Mouse (Mus musculus): ENCODE data around the gene Pfkfb3. TPM values are rescaled to one million over a fixed set of nuclear protein-coding genes. Genes with fewer than 3 reads are reported as not detected.
A peak's percentile ranks its signal among the peaks of the same experiment; 100 is the strongest.

Gene Pfkfb3
- polyA plus RNA-seq (2015; fragmentation: Nextera tagmentation; extraction: Ambion mirVana): 14.5 and 16.2 TPM in 2 replicates

DNA sequence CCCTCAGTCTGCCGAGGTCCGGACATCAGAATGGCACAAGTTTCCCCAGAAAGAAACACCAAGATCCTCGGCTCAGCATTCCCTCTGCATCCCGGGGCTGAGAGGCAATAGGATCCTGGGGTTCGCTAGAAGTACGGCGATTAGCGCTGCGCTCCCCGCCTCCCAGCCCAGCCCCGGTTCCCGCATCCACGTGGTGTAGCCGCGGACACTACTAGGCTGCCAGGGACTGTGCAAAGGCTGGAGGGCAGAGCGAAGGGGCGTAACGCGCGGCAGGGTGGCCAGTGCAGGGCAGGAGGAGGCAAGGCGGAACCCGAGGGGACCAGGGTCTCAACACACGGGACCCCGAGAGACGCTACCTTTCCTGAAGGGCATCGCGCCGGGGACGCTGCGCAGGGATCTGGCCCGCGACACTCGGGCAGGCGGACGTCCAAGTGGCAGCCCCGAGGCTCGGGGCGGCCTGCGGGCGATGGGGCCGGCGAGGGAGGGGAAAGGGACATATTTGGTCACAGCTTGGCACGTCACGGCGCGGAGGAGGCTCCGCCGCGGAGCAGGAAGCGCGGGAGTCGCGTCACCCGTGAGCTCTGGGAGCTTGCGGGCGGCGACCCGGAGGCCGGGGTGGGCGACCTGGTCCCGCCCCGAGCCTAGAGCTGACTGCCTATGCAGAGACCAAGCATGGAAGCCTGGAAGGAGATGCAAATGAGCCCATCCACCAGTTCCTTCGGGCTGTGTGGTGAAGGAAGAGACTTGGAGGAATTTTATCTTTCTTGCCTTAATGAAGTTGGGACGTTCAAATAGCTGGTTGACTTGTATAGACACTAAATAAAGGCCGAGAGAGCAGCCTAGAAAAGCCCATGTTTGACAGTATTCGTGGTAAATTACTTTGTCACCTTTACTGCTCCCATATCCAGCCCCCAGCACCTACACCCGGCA, at the start of gene Pfkfb3:
Gene Pfkfb3, minus strand, starts transcription at position 607 of the 930 bp plus-strand sequence.
- peak within 1 kb of the TSS; percentile 70 for H3K4me3 ChIP-seq (ENCODE audit: low read length)
- ATAC-seq: peak; percentile 87
- H3K4me2 ChIP-seq (ENCODE audit: low read depth, low read length): peak within 1 kb of the TSS; percentile 92
- H3K36me3 ChIP-seq (ENCODE audit: control insufficient read depth, insufficient read depth, low read length): no peaks in the 10 kb centered on the region
- peaks cover 3% of the 10 kb centered on the region; the same call in 1 of the 2 replicates for H3K27me3 ChIP-seq (replicated peaks; ENCODE audit: control insufficient read depth, insufficient read depth, low read length)
- H3K4me1 ChIP-seq (ENCODE audit: control insufficient read depth, insufficient read depth, low read length): peaks cover 11% of the 10 kb centered on the region
- H3K27ac ChIP-seq (ENCODE audit: low read length): no peak within 1 kb of the TSS
- no peaks in the 10 kb centered on the region for H3K9me3 ChIP-seq (ENCODE audit: control insufficient read depth, low read length)
- 2% methylated on average over 67 of the region's 67 CpGs for WGBS
- peak within 1 kb of the TSS; percentile 69 for H3K9ac ChIP-seq (ENCODE audit: low read depth, low read length)

GRCm38 (mm10) chr2:11602506-11603489, 48.9 kb upstream of the Pfkfb3 start:
- Histone ChIP-seq H3K4me3 (ENCODE audit: low read length) (peak overlapping the region; percentile 90), H3K27ac (ENCODE audit: low read length) (peak overlapping the region; percentile 47), H3K9me3 (ENCODE audit: control insufficient read depth, low read length) (no peaks in the 10 kb centered on the region), H3K27me3 (replicated peaks; ENCODE audit: control insufficient read depth, insufficient read depth, low read length) (no peaks in the 10 kb centered on the region), H3K36me3 (ENCODE audit: control insufficient read depth, insufficient read depth, low read length) (0 out of 2 replicates have a peak, but pooled peaks cover 2% of the 10 kb centered on the region), H3K4me2 (ENCODE audit: low read depth, low read length) (peak overlapping the region; percentile 81), H3K4me1 (ENCODE audit: control insufficient read depth, insufficient read depth, low read length) (peaks cover 8% of the 10 kb centered on the region), H3K9ac (ENCODE audit: low read depth, low read length) (peak overlapping the region; percentile 97)
- under 1% methylated on average over 78 of the region's 78 CpGs for WGBS
- peak; percentile 99 for ATAC-seq

GRCm38 (mm10) chr2:11601795-11602194, 47.9 kb upstream of the Pfkfb3 start:
- Histone ChIP-seq H3K9ac (ENCODE audit: low read depth, low read length) (peak overlapping the region; percentile 97), H3K4me3 (ENCODE audit: low read length) (peak overlapping the region; percentile 90), H3K27ac (ENCODE audit: low read length) (no peak overlapping the region), H3K4me2 (ENCODE audit: low read depth, low read length) (peak overlapping the region; percentile 81), H3K9me3 (ENCODE audit: control insufficient read depth, low read length) (no peaks in the 10 kb centered on the region), H3K27me3 (replicated peaks; ENCODE audit: control insufficient read depth, insufficient read depth, low read length) (no peaks in the 10 kb centered on the region), H3K36me3 (ENCODE audit: control insufficient read depth, insufficient read depth, low read length) (peaks cover 6% of the 10 kb centered on the region; the same call in 1 of the 2 replicates), H3K4me1 (ENCODE audit: control insufficient read depth, insufficient read depth, low read length) (peaks cover 8% of the 10 kb centered on the region)
- no peak for ATAC-seq
- 76% methylated on average over 6 of the region's 6 CpGs for WGBS

DNA sequence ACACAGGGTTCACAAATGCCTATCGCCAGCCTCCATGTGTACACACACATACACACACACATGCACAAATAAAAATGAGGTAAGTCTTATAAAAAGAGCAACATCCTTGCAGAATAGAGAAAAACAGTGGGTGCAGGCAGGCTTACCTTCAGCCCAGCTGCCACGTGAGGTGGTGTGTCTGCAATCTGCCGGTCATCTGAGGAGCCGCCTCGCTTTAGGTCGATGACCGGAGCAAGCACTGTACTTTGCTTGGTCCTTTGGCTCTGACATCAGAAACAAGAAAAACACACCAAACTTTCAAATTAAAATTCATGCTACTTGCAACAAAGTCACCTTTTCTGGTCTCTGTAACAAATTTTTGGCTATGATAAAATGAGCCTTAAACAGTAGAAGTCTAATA, 44.0 kb upstream of the Pfkfb3 start:
- Histone ChIP-seq H3K4me1 (ENCODE audit: control insufficient read depth, insufficient read depth, low read length) (peaks cover 8% of the 10 kb centered on the region), H3K9me3 (ENCODE audit: control insufficient read depth, low read length) (no peaks in the 10 kb centered on the region), H3K36me3 (ENCODE audit: control insufficient read depth, insufficient read depth, low read length) (peaks cover 10% of the 10 kb centered on the region), H3K9ac (ENCODE audit: low read depth, low read length) (no peak overlapping the region), H3K4me3 (ENCODE audit: low read length) (no peak overlapping the region), H3K4me2 (ENCODE audit: low read depth, low read length) (no peak overlapping the region), H3K27ac (ENCODE audit: low read length) (no peak overlapping the region), H3K27me3 (replicated peaks; ENCODE audit: control insufficient read depth, insufficient read depth, low read length) (no peaks in the 10 kb centered on the region)
- no peak for ATAC-seq
- WGBS: 96% methylated on average over 7 of the region's 7 CpGs

- no peak for ATAC-seq
- peaks cover 3% of the 10 kb centered on the region for H3K4me1 ChIP-seq (ENCODE audit: control insufficient read depth, insufficient read depth, low read length)
- H3K27me3 ChIP-seq (replicated peaks; ENCODE audit: control insufficient read depth, insufficient read depth, low read length): no peaks in the 10 kb centered on the region
- WGBS: 85% methylated on average over 2 of the region's 2 CpGs
- no peak overlapping the region for H3K9ac ChIP-seq (ENCODE audit: low read depth, low read length)
- H3K27ac ChIP-seq (ENCODE audit: low read length): no peak overlapping the region
- H3K4me3 ChIP-seq (ENCODE audit: low read length): no peak overlapping the region
- no peaks in the 10 kb centered on the region for H3K9me3 ChIP-seq (ENCODE audit: control insufficient read depth, low read length)
- H3K4me2 ChIP-seq (ENCODE audit: low read depth, low read length): no peak overlapping the region
- H3K36me3 ChIP-seq (ENCODE audit: control insufficient read depth, insufficient read depth, low read length): peaks cover 21% of the 10 kb centered on the region
Measured at GRCm38 (mm10) chr2:11596690-11597089, 42.8 kb upstream of the Pfkfb3 start.

- peaks cover 34% of the 10 kb centered on the region for H3K36me3 ChIP-seq (ENCODE audit: control insufficient read depth, insufficient read depth, low read length)
- no peaks in the 10 kb centered on the region for H3K4me1 ChIP-seq (ENCODE audit: control insufficient read depth, insufficient read depth, low read length)
- H3K27me3 ChIP-seq (replicated peaks; ENCODE audit: control insufficient read depth, insufficient read depth, low read length): no peaks in the 10 kb centered on the region
- H3K27ac ChIP-seq (ENCODE audit: low read length): no peak overlapping the region
- WGBS: 90% methylated on average over 4 of the region's 4 CpGs
- no peak overlapping the region for H3K4me3 ChIP-seq (ENCODE audit: low read length)
- H3K9ac ChIP-seq (ENCODE audit: low read depth, low read length): no peak overlapping the region
- no peak overlapping the region for H3K4me2 ChIP-seq (ENCODE audit: low read depth, low read length)
- no peak for ATAC-seq
- no peaks in the 10 kb centered on the region for H3K9me3 ChIP-seq (ENCODE audit: control insufficient read depth, low read length)
Measured at GRCm38 (mm10) chr2:11587996-11588395, 34.1 kb upstream of the Pfkfb3 start.

GRCm38 (mm10) chr2:11579399-11579798, 25.5 kb upstream of the Pfkfb3 start:
- H3K27ac ChIP-seq (ENCODE audit: low read length): no peak overlapping the region
- H3K27me3 ChIP-seq (replicated peaks; ENCODE audit: control insufficient read depth, insufficient read depth, low read length): no peaks in the 10 kb centered on the region
- no peak for ATAC-seq
- H3K9me3 ChIP-seq (ENCODE audit: control insufficient read depth, low read length): no peaks in the 10 kb centered on the region
- no peak overlapping the region for H3K9ac ChIP-seq (ENCODE audit: low read depth, low read length)
- no peaks in the 10 kb centered on the region for H3K36me3 ChIP-seq (ENCODE audit: control insufficient read depth, insufficient read depth, low read length)
- no peak overlapping the region for H3K4me3 ChIP-seq (ENCODE audit: low read length)
- 91% methylated on average over 4 of the region's 4 CpGs for WGBS
- H3K4me1 ChIP-seq (ENCODE audit: control insufficient read depth, insufficient read depth, low read length): no peaks in the 10 kb centered on the region
- H3K4me2 ChIP-seq (ENCODE audit: low read depth, low read length): no peak overlapping the region

DNA sequence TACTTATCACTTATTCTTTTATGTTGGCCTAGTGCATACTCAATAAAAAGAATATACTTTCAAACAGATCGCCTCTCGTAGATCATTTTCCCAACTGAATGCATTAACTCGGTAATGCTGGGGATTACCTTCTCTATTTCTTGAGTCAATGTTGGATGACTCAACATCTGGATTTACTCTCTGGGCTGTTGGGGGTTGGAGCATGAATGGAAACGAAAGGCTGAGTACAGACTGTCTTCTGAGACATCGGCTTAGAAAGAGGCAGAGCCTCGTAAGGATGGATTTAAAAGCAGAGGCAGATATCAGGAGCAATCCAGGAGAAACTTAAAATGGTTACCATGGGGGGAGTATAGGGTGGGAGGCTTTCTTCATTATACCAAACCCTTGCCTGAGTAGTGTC, 24.3 kb upstream of the Pfkfb3 start:
- no peak overlapping the region for H3K4me2 ChIP-seq (ENCODE audit: low read depth, low read length)
- no peaks in the 10 kb centered on the region for H3K9me3 ChIP-seq (ENCODE audit: control insufficient read depth, low read length)
- no peaks in the 10 kb centered on the region for H3K36me3 ChIP-seq (ENCODE audit: control insufficient read depth, insufficient read depth, low read length)
- H3K27me3 ChIP-seq (replicated peaks; ENCODE audit: control insufficient read depth, insufficient read depth, low read length): no peaks in the 10 kb centered on the region
- 83% methylated on average over 6 of the region's 6 CpGs for WGBS
- no peak overlapping the region for H3K27ac ChIP-seq (ENCODE audit: low read length)
- no peaks in the 10 kb centered on the region for H3K4me1 ChIP-seq (ENCODE audit: control insufficient read depth, insufficient read depth, low read length)
- H3K4me3 ChIP-seq (ENCODE audit: low read length): no peak overlapping the region
- H3K9ac ChIP-seq (ENCODE audit: low read depth, low read length): no peak overlapping the region
- ATAC-seq: no peak

DNA sequence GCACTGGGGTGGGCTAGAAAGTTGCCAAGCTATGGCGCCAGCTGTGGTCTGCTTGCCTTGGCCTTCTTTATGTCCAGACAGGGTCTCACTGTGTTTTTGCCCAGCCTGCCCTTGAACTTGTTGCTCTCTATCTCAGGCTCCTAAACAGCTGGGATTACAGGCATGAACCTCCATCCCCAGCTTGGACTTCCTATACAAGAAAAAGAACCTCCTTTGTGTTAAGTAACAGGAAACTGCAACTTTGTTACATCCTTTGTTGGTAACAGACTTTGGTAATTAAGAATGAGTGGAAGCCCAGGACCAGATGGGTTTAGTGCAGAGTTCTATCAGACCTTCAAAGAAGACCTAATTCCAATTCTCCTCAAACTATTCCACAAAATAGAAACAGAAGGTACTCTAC, 19.8 kb upstream of the Pfkfb3 start:
- 91% methylated on average over 1 of the region's 1 CpGs for WGBS
- H3K4me2 ChIP-seq (ENCODE audit: low read depth, low read length): no peak overlapping the region
- no peaks in the 10 kb centered on the region for H3K36me3 ChIP-seq (ENCODE audit: control insufficient read depth, insufficient read depth, low read length)
- no peak for ATAC-seq
- H3K27me3 ChIP-seq (replicated peaks; ENCODE audit: control insufficient read depth, insufficient read depth, low read length): no peaks in the 10 kb centered on the region
- H3K4me1 ChIP-seq (ENCODE audit: control insufficient read depth, insufficient read depth, low read length): no peaks in the 10 kb centered on the region
- no peaks in the 10 kb centered on the region for H3K9me3 ChIP-seq (ENCODE audit: control insufficient read depth, low read length)
- H3K27ac ChIP-seq (ENCODE audit: low read length): no peak overlapping the region
- H3K9ac ChIP-seq (ENCODE audit: low read depth, low read length): no peak overlapping the region
- H3K4me3 ChIP-seq (ENCODE audit: low read length): no peak overlapping the region

Data from intestine, embryonic 16.5 days (tissue).